Mouse (Mus musculus) kidney, adult 2 months (tissue): ENCODE measurements around the gene Arid1b. TPM values are rescaled to one million over a fixed set of nuclear protein-coding genes. Genes with fewer than 3 reads are reported as not detected.

Experiments
- DNase-seq: peaks from one replicate; pipeline ENCODE4 v3.0.0; 2021
- H3K27ac ChIP-seq: fragments of 200-500 bp; 2 replicates; pipeline ENCODE4 v1.5.1; 2012; ENCODE audit warnings: low read depth, low read length, control low read depth, inconsistent platforms; ENCODE audit not compliant: insufficient read depth
- H3K27me3 ChIP-seq: fragments of 200-500 bp; replicated peaks from 2 replicates; pipeline ENCODE4 v1.6.1; 2012; ENCODE audit warnings: mild to moderate bottlenecking, moderate library complexity, low read length, inconsistent platforms; ENCODE audit not compliant: control insufficient read depth, insufficient read depth
- H3K36me3 ChIP-seq: fragments of 200-500 bp; 2 replicates; pipeline ENCODE4 v1.6.1; 2012; ENCODE audit warnings: mild to moderate bottlenecking, moderate library complexity, low read length, inconsistent platforms; ENCODE audit not compliant: control insufficient read depth, insufficient read depth
- H3K4me1 ChIP-seq: fragments of 200-500 bp; 2 replicates; pipeline ENCODE4 v1.6.1; 2011; ENCODE audit warnings: low read length; ENCODE audit not compliant: control insufficient read depth, insufficient read depth
- H3K4me3 ChIP-seq: fragments of 200-500 bp; 2 replicates; pipeline ENCODE4 v1.5.1; 2011; ENCODE audit warnings: mild to moderate bottlenecking, low read depth, low read length, control low read depth; ENCODE audit not compliant: insufficient read depth
- CTCF ChIP-seq: fragments of 200-500 bp; conservative IDR thresholded peaks from 2 replicates; pipeline ENCODE4 v1.5.1; 2011; ENCODE audit warnings: low read depth, mild to moderate bottlenecking, control low read depth, low read length, moderate library complexity, mixed read lengths; ENCODE audit not compliant: insufficient read depth, insufficient read length
- POLR2A ChIP-seq: fragments of 200-500 bp; IDR thresholded peaks from one replicate; pipeline ENCODE4 v1.6.1; 2011; ENCODE audit warnings: low read depth, low read length, control low read depth
- WGBS: fragments of 180-500 bp; shearing (Covaris S2); methylation state at CpG from one replicate; pipeline ENCODE4 v1.1.7; 2018; 5-methylcytosine and 5-hydroxymethylcytosine counted together
- polyA plus RNA-seq: library from polyadenylated mRNA; depleted of rRNA; stranded (reverse); fragments of >200 nt; gene quantifications from 2 replicates; pipeline ENCODE4 v1.2.3, GENCODE M21; 2012

The Arid1b gene
- polyA plus RNA-seq, 1 experiment = 20.6 TPM

DNA sequence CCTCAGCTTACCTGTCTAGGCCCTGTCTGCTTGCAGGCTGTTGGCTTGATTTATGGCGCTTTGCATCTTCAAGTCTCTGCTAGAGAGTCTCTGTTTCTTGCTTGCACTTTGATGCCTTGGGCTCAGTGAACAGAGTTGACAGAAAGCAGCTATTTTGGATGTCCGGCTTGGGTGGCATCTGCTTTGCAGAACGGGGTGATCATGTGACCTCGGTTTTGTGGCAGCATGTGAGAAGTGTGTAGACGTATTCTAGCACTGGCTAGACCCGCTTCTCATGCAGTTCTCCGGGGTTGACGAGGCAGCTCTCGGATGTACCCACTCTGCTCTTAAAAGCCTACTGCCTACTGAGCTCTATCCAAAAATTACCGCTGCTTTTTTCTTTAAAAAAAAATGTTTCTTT is 22.9 kb downstream of the Arid1b start:
- WGBS = 84% methylated on average over 10 of the region's 10 CpGs
- TF ChIP-seq POLR2A (no peak), CTCF (no peak)
- peaks cover 38% of the 10 kb centered on the region for H3K4me1 ChIP-seq
- DNase-seq = no peak
- no peak overlapping the region for H3K27ac ChIP-seq
- H3K36me3 ChIP-seq = no peaks in the 10 kb centered on the region
- H3K4me3 ChIP-seq = no peak overlapping the region
- H3K27me3 ChIP-seq = no peaks in the 10 kb centered on the region

DNA sequence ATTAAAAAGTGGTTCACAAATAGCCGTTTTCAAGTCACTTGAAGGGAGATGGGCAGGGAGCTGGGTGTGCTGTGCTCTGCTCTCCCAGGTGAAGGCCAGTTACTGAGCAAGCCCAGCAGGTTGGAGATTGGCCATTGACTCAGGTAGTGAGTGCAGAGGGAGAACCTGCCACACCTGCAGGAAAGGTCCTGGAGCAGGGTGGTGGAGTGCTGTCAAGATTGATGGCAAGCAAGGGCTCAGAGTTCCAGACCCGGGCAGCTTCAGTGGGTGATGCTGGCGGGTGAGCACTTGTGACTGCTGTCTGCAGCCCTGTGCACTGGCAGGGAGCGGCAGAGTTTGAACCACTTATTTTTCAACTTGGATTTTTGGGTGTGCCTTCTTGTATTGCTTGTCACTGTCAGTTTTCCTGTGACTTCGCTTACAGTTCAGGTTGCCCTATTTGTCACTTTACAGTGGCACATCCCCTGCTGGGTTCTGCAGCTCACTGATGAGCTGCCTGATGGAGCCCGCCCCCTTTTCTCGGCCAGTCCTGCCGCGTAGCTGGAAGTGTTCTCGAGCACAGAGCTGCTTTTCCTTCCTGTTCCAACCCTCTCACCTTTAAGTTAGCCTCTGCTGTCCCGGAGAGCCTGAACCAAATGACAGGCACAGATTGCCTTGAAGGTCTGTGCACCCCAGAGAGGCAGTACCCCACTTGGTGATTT is 27.3 kb downstream of the Arid1b start:
- no peak for DNase-seq
- Histone ChIP-seq H3K4me1 (peaks cover 40% of the 10 kb centered on the region), H3K36me3 (no peaks in the 10 kb centered on the region), H3K27me3 (no peaks in the 10 kb centered on the region), H3K4me3 (no peak overlapping the region), H3K27ac (no peak overlapping the region)
- 26% methylated on average over 11 of the region's 11 CpGs for WGBS
- TF ChIP-seq POLR2A (no peak), CTCF (no peak)

- no peak overlapping the region for H3K4me3 ChIP-seq
- TF ChIP-seq POLR2A (no peak), CTCF (no peak)
- H3K36me3 ChIP-seq = no peaks in the 10 kb centered on the region
- peaks cover 41% of the 10 kb centered on the region for H3K4me1 ChIP-seq
- H3K27me3 ChIP-seq = no peaks in the 10 kb centered on the region
- 50% methylated on average over 9 of the region's 9 CpGs for WGBS
- H3K27ac ChIP-seq = no peak overlapping the region
- no peak for DNase-seq
Observed at GRCm38 (mm10) chr17:5022019-5022544, 27.9 kb downstream of the Arid1b start.

DNA sequence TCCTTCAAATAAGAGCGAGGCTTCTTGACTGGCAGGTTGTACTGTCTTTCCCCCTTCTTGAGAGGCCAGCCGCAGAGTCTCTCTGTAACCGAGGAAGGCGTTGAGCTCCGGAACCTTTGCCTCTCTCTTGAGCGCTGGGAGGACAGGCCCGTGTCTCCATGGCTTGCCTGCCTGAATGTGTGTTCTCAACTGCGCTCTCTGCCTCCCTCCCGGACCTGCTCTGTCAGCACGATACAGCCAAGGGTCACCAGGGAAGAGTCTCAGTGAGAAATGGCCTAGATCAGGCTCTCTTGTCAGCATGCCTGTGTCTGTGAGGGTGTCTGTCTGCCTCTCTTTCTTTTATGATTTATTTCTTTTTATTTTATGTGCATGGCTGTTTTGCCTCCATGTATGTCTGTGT is 29.6 kb downstream of the Arid1b start:
- no peak overlapping the region for H3K27ac ChIP-seq
- peaks cover 43% of the 10 kb centered on the region for H3K4me1 ChIP-seq
- WGBS = 50% methylated on average over 10 of the region's 10 CpGs
- H3K4me3 ChIP-seq = no peak overlapping the region
- H3K36me3 ChIP-seq = no peaks in the 10 kb centered on the region
- peak; percentile 65 for DNase-seq
- TF ChIP-seq CTCF (no peak), POLR2A (no peak)
- H3K27me3 ChIP-seq = no peaks in the 10 kb centered on the region

DNA sequence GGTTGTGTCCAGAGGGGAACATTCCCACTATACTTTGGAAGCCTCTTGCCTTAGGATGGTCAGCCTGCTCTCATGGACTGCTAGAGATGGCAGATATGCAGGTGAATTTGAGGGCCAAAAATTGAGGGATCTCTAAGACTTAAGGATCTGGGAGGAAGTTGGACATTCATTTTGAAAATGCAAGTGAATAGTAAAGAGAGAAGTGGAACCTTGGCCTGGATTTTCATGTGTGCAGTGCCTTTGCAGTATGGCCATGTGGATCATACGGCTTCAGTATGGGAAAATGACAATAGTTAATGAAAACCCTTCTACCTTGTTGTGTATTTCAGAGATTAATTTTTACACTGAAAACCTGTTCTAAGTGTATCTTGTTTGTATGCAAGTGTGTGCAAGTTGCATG is 31.3 kb downstream of the Arid1b start:
- Histone ChIP-seq H3K27me3 (no peaks in the 10 kb centered on the region), H3K36me3 (no peaks in the 10 kb centered on the region), H3K27ac (no peak overlapping the region), H3K4me1 (peaks cover 43% of the 10 kb centered on the region), H3K4me3 (no peak overlapping the region)
- WGBS = 77% methylated on average over 1 of the region's 1 CpGs
- no peak for DNase-seq
- TF ChIP-seq CTCF = no peak
- TF ChIP-seq POLR2A = no peak

DNA sequence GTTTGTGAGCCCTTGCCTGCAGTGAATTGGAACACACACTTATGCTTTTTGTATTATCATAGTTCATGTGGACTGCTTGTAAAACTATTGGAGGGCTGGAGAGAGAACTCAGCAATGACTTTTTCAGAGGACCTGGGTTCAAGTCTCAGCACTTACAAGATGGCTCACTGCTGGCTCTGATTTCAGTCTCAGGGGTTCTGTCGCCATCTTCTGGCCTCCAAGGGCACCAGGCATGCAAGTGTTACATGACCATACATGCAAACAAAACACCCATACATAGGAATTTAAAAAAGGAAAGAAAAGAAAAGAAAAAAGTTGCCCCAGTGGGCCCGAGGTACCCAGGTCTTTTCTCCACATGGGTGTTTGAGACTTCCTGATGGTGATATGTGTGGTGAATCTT is 32.4 kb downstream of the Arid1b start:
- Histone ChIP-seq H3K27me3 (no peaks in the 10 kb centered on the region), H3K36me3 (no peaks in the 10 kb centered on the region), H3K27ac (no peak overlapping the region), H3K4me3 (no peak overlapping the region), H3K4me1 (peaks cover 41% of the 10 kb centered on the region)
- DNase-seq = no peak
- TF ChIP-seq CTCF (peak; percentile 52), POLR2A (no peak)
- WGBS = 55% methylated on average over 2 of the region's 2 CpGs

- peak; percentile 18; the same call in 1 of the 2 replicates for TF ChIP-seq CTCF
- no peak for TF ChIP-seq POLR2A
- H3K36me3 ChIP-seq = no peaks in the 10 kb centered on the region
- WGBS = 60% methylated on average over 4 of the region's 4 CpGs
- peaks cover 21% of the 10 kb centered on the region; the same call in 1 of the 2 replicates for H3K4me1 ChIP-seq
- H3K27me3 ChIP-seq = no peaks in the 10 kb centered on the region
- H3K4me3 ChIP-seq = no peak overlapping the region
- no peak overlapping the region for H3K27ac ChIP-seq
- DNase-seq = no peak
Observed at GRCm38 (mm10) chr17:5029148-5029547, 35.0 kb downstream of the Arid1b start.
